Mouse (Mus musculus): ENCODE measurements at regions not wholly inside any gene's neighbourhood (a gene's known extent, or its start where the extent isn't known, plus 50 kb on each side); places are given as distances from the start of the nearest gene placed in this dataset.
"Not testable (repeated sequence)": the region's sequence is repeated elsewhere in the genome, so short reads cannot be mapped to it uniquely, and the experiment has no call there.

- H3K4me2 ChIP-seq (ENCODE audit: low read depth, low read length), result no peak overlapping the region
- no peaks in the 10 kb centered on the region for H3K4me1 ChIP-seq (ENCODE audit: control insufficient read depth, insufficient read depth, low read length)
- no peak overlapping the region for H3K9ac ChIP-seq (ENCODE audit: low read depth, low read length)
- DNase-seq (ENCODE audit: low spot score) (peak; percentile 0), ATAC-seq (ENCODE audit: low read depth) (no peak)
- 62% methylated on average over 2 of the region's 2 CpGs for WGBS
- no peaks in the 10 kb centered on the region for H3K9me3 ChIP-seq (ENCODE audit: control insufficient read depth, low read length)
- H3K27me3 ChIP-seq (replicated peaks; ENCODE audit: control insufficient read depth, insufficient read depth, low read length), result no peaks in the 10 kb centered on the region
- H3K36me3 ChIP-seq (ENCODE audit: control insufficient read depth, insufficient read depth, low read length), result no peaks in the 10 kb centered on the region
- no peak overlapping the region for H3K27ac ChIP-seq (replicated peaks; ENCODE audit: low read depth, low read length)
- no peak overlapping the region for H3K4me3 ChIP-seq (ENCODE audit: low read depth, low read length)
Measured at GRCm38 (mm10) chr14:90488301-90488700, 2017.1 kb upstream of the Pcdh20 start.

- whole genome bisulfite sequencing, result 71% methylated on average over 2 of the region's 2 CpGs
- no peak overlapping the region for H3K27ac ChIP-seq (replicated peaks; ENCODE audit: low read depth, low read length)
- H3K36me3 ChIP-seq (ENCODE audit: control insufficient read depth, insufficient read depth, low read length), result no peaks in the 10 kb centered on the region
- H3K27me3 ChIP-seq (replicated peaks; ENCODE audit: control insufficient read depth, insufficient read depth, low read length), result no peaks in the 10 kb centered on the region
- no peak overlapping the region for H3K4me3 ChIP-seq (ENCODE audit: low read depth, low read length)
- H3K9ac ChIP-seq (ENCODE audit: low read depth, low read length), result no peak overlapping the region
- H3K4me2 ChIP-seq (ENCODE audit: low read depth, low read length), result no peak overlapping the region
- ATAC-seq (ENCODE audit: low read depth) (no peak), DNase-seq (ENCODE audit: low spot score) (no peak)
- no peaks in the 10 kb centered on the region for H3K9me3 ChIP-seq (ENCODE audit: control insufficient read depth, low read length)
- H3K4me1 ChIP-seq (ENCODE audit: control insufficient read depth, insufficient read depth, low read length), result no peaks in the 10 kb centered on the region
Measured at GRCm38 (mm10) chr14:90447971-90448370, 1976.8 kb upstream of the Pcdh20 start.

- Histone ChIP-seq H3K4me1 (ENCODE audit: control insufficient read depth, insufficient read depth, low read length) (no peaks in the 10 kb centered on the region), H3K27me3 (replicated peaks; ENCODE audit: control insufficient read depth, insufficient read depth, low read length) (no peaks in the 10 kb centered on the region), H3K4me3 (ENCODE audit: low read depth, low read length) (no peak overlapping the region), H3K36me3 (ENCODE audit: control insufficient read depth, insufficient read depth, low read length) (no peaks in the 10 kb centered on the region), H3K9me3 (ENCODE audit: control insufficient read depth, low read length) (no peaks in the 10 kb centered on the region), H3K27ac (replicated peaks; ENCODE audit: low read depth, low read length) (no peak overlapping the region), H3K4me2 (ENCODE audit: low read depth, low read length) (no peak overlapping the region), H3K9ac (ENCODE audit: low read depth, low read length) (no peak overlapping the region)
- 46% methylated on average over 7 of the region's 7 CpGs for WGBS
- ATAC-seq (ENCODE audit: low read depth) (no peak; the same call in 1 of the 2 replicates), DNase-seq (ENCODE audit: low spot score) (peak; percentile 84)
Measured at GRCm38 (mm10) chr14:90432874-90433543, 1961.8 kb upstream of the Pcdh20 start.

- Histone ChIP-seq H3K27me3 (replicated peaks; ENCODE audit: control insufficient read depth, insufficient read depth, low read length) (no peaks in the 10 kb centered on the region), H3K36me3 (ENCODE audit: control insufficient read depth, insufficient read depth, low read length) (no peaks in the 10 kb centered on the region), H3K9me3 (ENCODE audit: control insufficient read depth, low read length) (no peaks in the 10 kb centered on the region), H3K9ac (ENCODE audit: low read depth, low read length) (no peak overlapping the region), H3K27ac (replicated peaks; ENCODE audit: low read depth, low read length) (no peak overlapping the region), H3K4me3 (ENCODE audit: low read depth, low read length) (no peak overlapping the region), H3K4me2 (ENCODE audit: low read depth, low read length) (no peak overlapping the region), H3K4me1 (ENCODE audit: control insufficient read depth, insufficient read depth, low read length) (no peaks in the 10 kb centered on the region)
- 60% methylated on average over 3 of the region's 3 CpGs for WGBS
- no peak for ATAC-seq (ENCODE audit: low read depth)
- DNase-seq (ENCODE audit: low spot score), result no peak
Measured at GRCm38 (mm10) chr14:90412707-90413106, 1941.5 kb upstream of the Pcdh20 start.

- Histone ChIP-seq H3K36me3 (ENCODE audit: control insufficient read depth, insufficient read depth, low read length) (no peaks in the 10 kb centered on the region), H3K27me3 (replicated peaks; ENCODE audit: control insufficient read depth, insufficient read depth, low read length) (no peaks in the 10 kb centered on the region), H3K9ac (ENCODE audit: low read depth, low read length) (no peak overlapping the region), H3K4me3 (ENCODE audit: low read depth, low read length) (no peak overlapping the region), H3K9me3 (ENCODE audit: control insufficient read depth, low read length) (no peaks in the 10 kb centered on the region), H3K4me1 (ENCODE audit: control insufficient read depth, insufficient read depth, low read length) (no peaks in the 10 kb centered on the region), H3K4me2 (ENCODE audit: low read depth, low read length) (no peak overlapping the region), H3K27ac (replicated peaks; ENCODE audit: low read depth, low read length) (no peak overlapping the region)
- WGBS, result 90% methylated on average over 2 of the region's 2 CpGs
- no peak for ATAC-seq (ENCODE audit: low read depth)
- no peak for DNase-seq (ENCODE audit: low spot score)
Measured at GRCm38 (mm10) chr14:90406350-90406749, 1935.2 kb upstream of the Pcdh20 start.

- Histone ChIP-seq H3K9me3 (ENCODE audit: control insufficient read depth, low read length) (no peaks in the 10 kb centered on the region), H3K27me3 (replicated peaks; ENCODE audit: control insufficient read depth, insufficient read depth, low read length) (no peaks in the 10 kb centered on the region), H3K4me1 (ENCODE audit: control insufficient read depth, insufficient read depth, low read length) (no peaks in the 10 kb centered on the region), H3K4me3 (ENCODE audit: low read depth, low read length) (no peak overlapping the region), H3K36me3 (ENCODE audit: control insufficient read depth, insufficient read depth, low read length) (no peaks in the 10 kb centered on the region), H3K4me2 (ENCODE audit: low read depth, low read length) (no peak overlapping the region), H3K27ac (replicated peaks; ENCODE audit: low read depth, low read length) (no peak overlapping the region), H3K9ac (ENCODE audit: low read depth, low read length) (no peak overlapping the region)
- DNase-seq (ENCODE audit: low spot score), result no peak
- 89% methylated on average over 1 of the region's 1 CpGs for WGBS
- no peak for ATAC-seq (ENCODE audit: low read depth)
Measured at GRCm38 (mm10) chr14:90405476-90405875, 1934.3 kb upstream of the Pcdh20 start.

GRCm38 (mm10) chr14:90367256-90367936 lies 1896.2 kb upstream of the Pcdh20 start:
- no peaks in the 10 kb centered on the region for H3K36me3 ChIP-seq (ENCODE audit: control insufficient read depth, insufficient read depth, low read length)
- DNase-seq (ENCODE audit: low spot score) (no peak), ATAC-seq (ENCODE audit: low read depth) (no peak)
- no peak overlapping the region for H3K27ac ChIP-seq (replicated peaks; ENCODE audit: low read depth, low read length)
- H3K4me3 ChIP-seq (ENCODE audit: low read depth, low read length), result no peak overlapping the region
- no peak overlapping the region for H3K4me2 ChIP-seq (ENCODE audit: low read depth, low read length)
- H3K4me1 ChIP-seq (ENCODE audit: control insufficient read depth, insufficient read depth, low read length), result no peaks in the 10 kb centered on the region
- H3K27me3 ChIP-seq (replicated peaks; ENCODE audit: control insufficient read depth, insufficient read depth, low read length), result no peaks in the 10 kb centered on the region
- H3K9me3 ChIP-seq (ENCODE audit: control insufficient read depth, low read length), result no peaks in the 10 kb centered on the region
- 34% methylated on average over 3 of the region's 3 CpGs for WGBS
- H3K9ac ChIP-seq (ENCODE audit: low read depth, low read length), result no peak overlapping the region

GRCm38 (mm10) chr14:90334541-90334940 lies 1863.3 kb upstream of the Pcdh20 start:
- H3K9me3 ChIP-seq (ENCODE audit: control insufficient read depth, low read length), result no peaks in the 10 kb centered on the region
- no peaks in the 10 kb centered on the region for H3K4me1 ChIP-seq (ENCODE audit: control insufficient read depth, insufficient read depth, low read length)
- ATAC-seq (ENCODE audit: low read depth) (no peak), DNase-seq (ENCODE audit: low spot score) (peak; percentile 1)
- no peak overlapping the region for H3K4me2 ChIP-seq (ENCODE audit: low read depth, low read length)
- H3K27me3 ChIP-seq (replicated peaks; ENCODE audit: control insufficient read depth, insufficient read depth, low read length), result no peaks in the 10 kb centered on the region
- no peak overlapping the region for H3K4me3 ChIP-seq (ENCODE audit: low read depth, low read length)
- H3K27ac ChIP-seq (replicated peaks; ENCODE audit: low read depth, low read length), result no peak overlapping the region
- 55% methylated on average over 3 of the region's 3 CpGs for WGBS
- H3K9ac ChIP-seq (ENCODE audit: low read depth, low read length), result no peak overlapping the region
- H3K36me3 ChIP-seq (ENCODE audit: control insufficient read depth, insufficient read depth, low read length), result no peaks in the 10 kb centered on the region

GRCm38 (mm10) chr14:90295456-90295855 lies 1824.3 kb upstream of the Pcdh20 start:
- not testable (repeated sequence) for H3K27ac ChIP-seq (replicated peaks; ENCODE audit: low read depth, low read length); H3K4me3 ChIP-seq (ENCODE audit: low read depth, low read length); H3K36me3 ChIP-seq (ENCODE audit: control insufficient read depth, insufficient read depth, low read length); H3K4me2 ChIP-seq (ENCODE audit: low read depth, low read length); ATAC-seq (ENCODE audit: low read depth); H3K27me3 ChIP-seq (replicated peaks; ENCODE audit: control insufficient read depth, insufficient read depth, low read length); DNase-seq (ENCODE audit: low spot score); H3K9me3 ChIP-seq (ENCODE audit: control insufficient read depth, low read length); H3K9ac ChIP-seq (ENCODE audit: low read depth, low read length); H3K4me1 ChIP-seq (ENCODE audit: control insufficient read depth, insufficient read depth, low read length)
- 97% methylated on average over 12 of the region's 18 CpGs for whole genome bisulfite sequencing

All from embryonic facial prominence, embryonic 14.5 days (tissue).